Mouse (Mus musculus) bone marrow macrophage, adult 2 months (primary cell): Measurements from ENCODE around the gene Gast.

ENCODE experiments used
- CTCF ChIP-seq: IDR thresholded peaks from 2 replicates; pipeline ENCODE4 v1.5.1; 2012; ENCODE audit warnings: low read depth, mild to moderate bottlenecking, low read length, moderate library complexity
- POLR2A ChIP-seq: IDR thresholded peaks from 2 replicates; pipeline ENCODE4 v1.6.1; 2012; ENCODE audit warnings: mild to moderate bottlenecking, low read depth, low read length, borderline replicate concordance

GRCm38 (mm10) chr11:100369822-100370221, 35.6 kb downstream of the Gast start:
- TF ChIP-seq POLR2A (no peak), CTCF (no peak)
